Mouse (Mus musculus) G1E-ER4 (cell line): Measurements from ENCODE around the gene 4933400A11Rik. TPM values are rescaled to one million over a fixed set of nuclear protein-coding genes. Genes with fewer than 3 reads are reported as not detected.

Experiments
- GATA1 ChIP-seq: IDR thresholded peaks from one replicate; pipeline ENCODE4 v1.8.0; 2012; ENCODE audit warnings: low read length, inconsistent platforms
- polyA plus RNA-seq: library from polyadenylated mRNA; stranded (reverse); fragments of >175 nt; gene quantifications from 2 replicates; pipeline ENCODE4 v1.2.3, GENCODE M21; 2012

Gene 4933400A11Rik
- polyA plus RNA-seq, 1 experiment: not detected

DNA sequence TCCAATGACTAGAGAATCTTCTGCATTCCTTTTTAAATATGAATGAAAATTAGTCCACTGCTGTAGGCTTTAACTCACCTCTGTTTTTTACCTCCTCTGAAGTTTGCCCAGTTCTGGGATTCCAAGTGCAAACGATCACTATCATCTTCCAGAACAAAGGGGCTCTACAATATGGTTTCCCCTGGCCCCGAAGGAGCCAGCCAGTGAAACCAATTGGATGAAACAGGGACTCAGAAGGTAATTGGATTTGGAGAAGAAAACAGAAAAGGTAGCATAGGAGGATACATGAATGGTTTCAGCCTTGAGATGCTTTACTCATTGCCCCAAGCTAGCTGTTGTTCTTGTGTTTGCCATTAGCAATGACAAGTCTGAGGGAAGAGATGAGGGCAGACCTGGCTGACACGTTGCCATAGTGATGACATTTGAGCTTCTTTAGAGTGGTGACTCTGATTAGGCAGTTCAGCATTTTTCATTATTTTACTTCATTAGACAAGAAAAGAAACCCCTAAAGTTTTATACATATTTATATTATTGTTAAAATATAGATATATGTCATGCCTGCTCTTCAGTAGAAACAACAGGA lies 44.0 kb downstream of the 4933400A11Rik start:
- TF ChIP-seq GATA1: no peak

Other genes starting within 250 kb of the 4933400A11Rik start
- 0.05 and 0.11 TPM in 2 replicates for gene Mid1, start 94.4 kb downstream of the 4933400A11Rik start, polyA plus RNA-seq
- gene Gm21887, start 230.0 kb upstream of the 4933400A11Rik start, polyA plus RNA-seq: 359 and 517 TPM in 2 replicates